Mouse (Mus musculus) R1 (cell line): ENCODE measurements around the gene Haus4.

Experiments used
- DNase-seq: peaks from one replicate; pipeline ENCODE4 v3.0.0-alpha.2; 2018; ENCODE audit warnings: low read depth, low spot score

Gene Haus4

GRCm38 (mm10) chr14:54496706-54497105, 57.7 kb downstream of the Haus4 start:
- no peak for DNase-seq

GRCm38 (mm10) chr14:54494234-54494633, 60.2 kb downstream of the Haus4 start:
- peak; percentile 90 for DNase-seq

- no peak for DNase-seq
Measured at GRCm38 (mm10) chr14:54493236-54493635, 61.2 kb downstream of the Haus4 start.

GRCm38 (mm10) chr14:54492345-54493131, 61.9 kb downstream of the Haus4 start:
- peak; percentile 97 for DNase-seq
